Mouse (Mus musculus) limb, embryonic 11.5 days (tissue): ENCODE results near the gene Mip. TPM values are rescaled to one million over a fixed set of nuclear protein-coding genes. Genes with fewer than 3 reads are reported as not detected.
"Not testable (repeated sequence)": the region's sequence is repeated elsewhere in the genome, so short reads cannot be mapped to it uniquely, and the experiment has no call there.

Experiments used
- ATAC-seq: fragments of 200-750 bp; cut with Nextera tagmentation; 2 replicates; pipeline ENCODE4 v1.8.0; 2017; ENCODE audit warnings: low read depth; ENCODE audit not compliant: insufficient number of reproducible peaks, low FRiP score, low TSS enrichment
- DNase-seq: peaks from one replicate; pipeline ENCODE4 v3.0.0-alpha.2; 2015; ENCODE audit warnings: low spot score
- H3K27ac ChIP-seq: fragments of 300-500 bp; sonication (generic); replicated peaks from 2 replicates; pipeline ENCODE4 v1.5.1; 2014; ENCODE audit warnings: low read depth, mild to moderate bottlenecking, low read length
- H3K27me3 ChIP-seq: fragments of 300-500 bp; sonication (generic); 2 replicates; pipeline ENCODE4 v1.6.1; 2014; ENCODE audit warnings: mild to moderate bottlenecking, low read length, mixed read lengths; ENCODE audit not compliant: control insufficient read depth, insufficient read depth
- H3K36me3 ChIP-seq: fragments of 300-500 bp; sonication (generic); 2 replicates; pipeline ENCODE4 v1.6.1; 2014; ENCODE audit warnings: mild to moderate bottlenecking, low read length, moderate library complexity, mixed read lengths; ENCODE audit not compliant: control insufficient read depth, insufficient read depth
- H3K4me1 ChIP-seq: fragments of 300-500 bp; sonication (generic); 2 replicates; pipeline ENCODE4 v1.6.1; 2014; ENCODE audit warnings: low read length, mixed read lengths; ENCODE audit not compliant: control insufficient read depth, insufficient read depth
- H3K4me2 ChIP-seq: fragments of 300-500 bp; sonication (generic); 2 replicates; pipeline ENCODE4 v1.6.1; 2014; ENCODE audit warnings: low read depth, mild to moderate bottlenecking, moderate library complexity; ENCODE audit not compliant: severe bottlenecking
- H3K4me3 ChIP-seq: fragments of 300-500 bp; sonication (generic); 2 replicates; pipeline ENCODE4 v1.5.1; 2014; ENCODE audit warnings: low read depth, low read length
- H3K9ac ChIP-seq: fragments of 300-500 bp; sonication (generic); 2 replicates; pipeline ENCODE4 v1.6.1; 2014; ENCODE audit warnings: mild to moderate bottlenecking, low read length
- H3K9me3 ChIP-seq: fragments of 300-500 bp; sonication (generic); 2 replicates; pipeline ENCODE4 v1.6.1; 2016; ENCODE audit warnings: low read length; ENCODE audit not compliant: control insufficient read depth
- WGBS: fragments of 180-500 bp; shearing (Covaris S2); extraction: QIAGEN DNeasy Blood & Tissue Kit; methylation state at CpG from one replicate; pipeline ENCODE4 v1.1.7; 2014; 5-methylcytosine and 5-hydroxymethylcytosine counted together
- polyA plus RNA-seq: library from polyadenylated mRNA; unstranded; fragments of >200 nt; fragmentation: Nextera tagmentation; extraction: Ambion mirVana; gene quantifications from 2 replicates; pipeline ENCODE4 v1.2.1, GENCODE M21; 2014

Gene Mip
- polyA plus RNA-seq, 1 experiment from 2014 or later = 0.32 TPM

DNA sequence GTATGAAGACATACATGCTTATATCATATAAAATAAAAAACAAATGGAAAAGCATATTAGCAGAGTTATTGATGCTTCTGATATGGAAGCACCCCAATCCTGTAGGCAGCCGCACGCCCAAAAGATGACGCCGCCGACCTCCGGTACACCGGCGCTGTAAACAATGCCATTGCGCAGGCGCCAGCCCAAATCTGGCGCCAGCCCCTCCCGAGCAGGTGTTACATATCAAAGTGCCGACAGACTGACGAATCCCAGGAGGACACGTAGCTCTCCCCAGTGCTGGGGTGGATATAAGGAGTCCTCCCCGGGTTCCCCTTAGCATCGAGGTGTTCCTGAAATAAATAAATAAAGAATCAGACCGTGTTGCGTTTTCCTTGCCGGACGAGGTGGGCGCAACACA is 36.7 kb downstream of the Mip start:
- no peak overlapping the region for H3K4me2 ChIP-seq
- no peak for ATAC-seq
- no peaks in the 10 kb centered on the region for H3K9me3 ChIP-seq
- no peak overlapping the region for H3K9ac ChIP-seq
- no peak overlapping the region for H3K27ac ChIP-seq
- no peak overlapping the region for H3K4me3 ChIP-seq
- 80% methylated on average over 22 of the region's 22 CpGs for WGBS
- no peak for DNase-seq
- H3K4me1 ChIP-seq = no peaks in the 10 kb centered on the region
- no peaks in the 10 kb centered on the region for H3K27me3 ChIP-seq
- H3K36me3 ChIP-seq = no peaks in the 10 kb centered on the region

DNA sequence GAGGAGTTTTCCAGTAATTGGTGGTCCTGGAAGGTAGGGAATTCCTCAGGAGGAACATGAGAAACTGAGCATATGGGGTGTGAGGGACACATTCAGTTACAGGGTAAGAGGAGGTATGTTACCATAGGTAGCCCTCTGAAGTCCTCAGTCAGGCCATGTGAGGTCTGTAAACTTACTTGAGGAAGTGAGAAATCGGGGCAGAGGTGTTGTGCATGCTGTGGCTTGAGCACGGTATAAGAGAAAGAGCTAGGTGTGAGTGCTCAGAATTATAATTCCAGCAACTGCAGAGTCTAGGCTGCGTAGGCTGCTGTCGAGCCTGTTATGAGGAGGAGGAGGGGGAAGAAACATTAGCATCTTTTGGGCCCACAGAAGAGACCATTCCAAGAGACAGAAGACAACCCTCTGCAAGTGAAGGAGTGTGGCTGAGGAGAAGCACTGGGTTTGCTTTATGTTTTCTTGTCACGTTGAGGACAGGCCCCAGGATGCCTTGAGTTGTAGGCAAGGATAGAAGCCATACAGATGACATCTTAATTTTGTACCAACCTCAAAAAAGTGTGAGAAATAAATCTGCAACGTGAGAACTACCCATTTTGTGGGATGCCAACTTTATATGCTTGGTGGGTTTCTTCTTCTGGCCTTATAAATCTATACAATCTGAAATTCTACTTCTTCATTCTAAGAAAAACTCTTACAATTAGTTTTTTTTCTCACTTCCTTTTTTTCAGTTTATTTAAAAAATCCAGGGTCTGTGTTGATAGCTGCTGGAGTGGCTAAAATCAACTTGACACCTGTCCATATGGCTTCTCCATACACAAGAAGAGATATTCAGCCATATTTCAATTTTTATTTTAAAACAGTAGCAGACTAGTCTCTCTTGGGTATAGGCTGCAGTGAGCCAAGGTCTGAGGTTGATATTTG is 38.0 kb downstream of the Mip start:
- Histone ChIP-seq H3K27me3 (no peaks in the 10 kb centered on the region), H3K9ac (no peak overlapping the region), H3K36me3 (no peaks in the 10 kb centered on the region), H3K4me2 (no peak overlapping the region), H3K4me3 (no peak overlapping the region), H3K4me1 (no peaks in the 10 kb centered on the region), H3K9me3 (no peaks in the 10 kb centered on the region), H3K27ac (no peak overlapping the region)
- WGBS = 80% methylated on average over 6 of the region's 6 CpGs
- no peak for ATAC-seq
- DNase-seq = no peak

DNA sequence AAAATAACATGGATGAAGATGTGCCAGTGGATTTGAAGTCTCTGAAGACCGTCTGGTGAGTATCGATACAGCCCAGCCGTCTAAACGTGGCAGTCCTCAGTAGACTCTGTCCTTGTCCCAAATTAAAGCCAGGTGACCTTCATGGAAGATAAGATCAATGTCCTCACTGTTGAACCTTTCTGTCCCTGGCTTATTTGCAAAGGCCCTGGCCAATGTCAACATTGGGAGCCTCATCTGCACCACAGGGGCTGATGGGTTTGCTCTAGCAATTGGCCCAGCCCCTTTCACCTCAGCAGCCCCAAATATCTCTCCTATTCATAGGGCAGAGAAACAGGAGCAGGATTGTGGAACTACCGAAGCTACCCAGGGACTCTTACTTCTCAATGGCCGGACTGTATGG is 42.7 kb downstream of the Mip start, which contains the start of gene Apof:
Gene Apof (plus strand): TSS at position 301 of the 400 bp plus-strand sequence.
- DNase-seq (no peak), ATAC-seq (no peak)
- Histone ChIP-seq H3K27me3 (no peaks in the 10 kb centered on the region), H3K9ac (no peak within 1 kb of the TSS), H3K9me3 (no peaks in the 10 kb centered on the region), H3K4me3 (no peak within 1 kb of the TSS), H3K27ac (no peak within 1 kb of the TSS), H3K4me1 (no peaks in the 10 kb centered on the region), H3K36me3 (no peaks in the 10 kb centered on the region), H3K4me2 (no peak within 1 kb of the TSS)
- 76% methylated on average over 6 of the region's 6 CpGs for WGBS

DNA sequence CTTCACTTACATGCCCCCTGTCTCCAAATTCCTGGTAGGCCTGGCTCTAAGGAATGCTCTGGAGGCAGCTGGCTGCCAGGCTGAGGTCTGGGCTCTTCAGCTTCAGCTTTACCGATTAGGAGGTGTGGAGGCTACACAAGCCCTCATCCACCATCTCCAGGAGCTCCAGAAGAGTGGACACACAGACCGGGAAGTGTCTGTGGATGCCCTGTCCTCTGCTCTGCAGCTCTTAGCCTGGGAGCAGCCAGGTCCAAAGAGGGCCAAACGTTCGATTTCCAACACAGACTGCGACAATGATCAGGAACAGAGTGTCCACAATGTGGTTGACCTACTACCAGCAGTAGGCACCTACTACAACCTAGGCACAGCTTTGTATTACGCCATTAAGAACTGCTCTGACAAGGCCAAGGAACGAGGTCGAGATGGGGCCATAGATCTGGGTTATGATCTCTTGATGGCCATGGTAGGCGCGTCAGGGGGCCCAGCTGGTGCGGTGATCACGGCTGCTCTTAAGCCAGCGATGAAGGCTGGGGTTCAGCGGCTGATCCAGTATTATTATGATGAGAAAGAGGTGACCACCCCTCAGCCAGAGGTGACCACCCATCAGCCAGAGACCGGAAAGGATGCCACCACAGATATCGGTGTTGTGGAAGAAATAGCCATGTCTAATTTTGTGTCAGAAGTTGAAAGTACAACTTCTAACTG is 43.7 kb downstream of the Mip start:
- 89% methylated on average over 16 of the region's 16 CpGs for WGBS
- Histone ChIP-seq H3K27ac (no peak overlapping the region), H3K27me3 (no peaks in the 10 kb centered on the region), H3K36me3 (no peaks in the 10 kb centered on the region), H3K4me3 (no peak overlapping the region), H3K9me3 (no peaks in the 10 kb centered on the region), H3K9ac (no peak overlapping the region), H3K4me1 (no peaks in the 10 kb centered on the region), H3K4me2 (no peak overlapping the region)
- DNase-seq (no peak), ATAC-seq (no peak)

DNA sequence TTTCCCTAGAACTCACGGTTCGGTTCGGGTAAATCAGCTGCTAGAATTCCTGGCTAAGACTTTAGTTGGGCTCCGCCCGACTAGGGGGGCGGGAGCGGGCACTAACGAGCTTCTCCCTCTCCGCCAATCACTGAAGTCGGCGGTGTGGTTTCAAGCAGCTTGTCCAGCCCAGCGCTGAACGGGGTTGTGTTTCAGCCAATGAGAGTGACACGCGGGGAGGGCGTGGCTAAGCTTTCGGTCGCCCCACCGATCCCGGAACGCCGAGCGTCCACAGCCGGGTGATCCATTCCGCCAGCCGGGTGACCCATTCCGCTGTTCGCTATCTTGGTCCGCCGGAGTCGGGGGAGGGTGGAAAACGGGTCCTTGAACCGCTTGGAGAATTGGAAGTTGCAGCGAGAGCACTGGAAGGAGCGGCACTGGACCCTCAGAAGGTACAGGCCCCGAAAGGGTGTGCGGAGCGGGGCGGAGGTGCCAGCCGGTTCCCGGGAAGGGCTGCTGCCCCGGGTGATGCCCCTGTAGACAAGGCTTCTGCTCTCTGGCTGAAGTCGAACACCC is 44.7 kb downstream of the Mip start, which contains the start of gene Stat2:
Gene Stat2 (plus strand): TSS at position 273 of the 555 bp plus-strand sequence.
- H3K36me3 ChIP-seq = no peaks in the 10 kb centered on the region
- peak within 1 kb of the TSS; percentile 75 for H3K9ac ChIP-seq
- H3K4me3 ChIP-seq = peak within 1 kb of the TSS; percentile 69
- peak within 1 kb of the TSS; percentile 57 for H3K4me2 ChIP-seq
- peak; percentile 96 for DNase-seq
- H3K9me3 ChIP-seq = no peaks in the 10 kb centered on the region
- H3K27me3 ChIP-seq = no peaks in the 10 kb centered on the region
- no peaks in the 10 kb centered on the region for H3K4me1 ChIP-seq
- WGBS = under 1% methylated on average over 43 of the region's 43 CpGs
- ATAC-seq = peak; percentile 96
- H3K27ac ChIP-seq = peak within 1 kb of the TSS; percentile 23; the same call in 1 of the 2 replicates

- ATAC-seq = no peak
- H3K9me3 ChIP-seq = no peaks in the 10 kb centered on the region
- 41% methylated on average over 7 of the region's 7 CpGs for WGBS
Measured at GRCm38 (mm10) chr10:128270866-128271265, 45.2 kb downstream of the Mip start.

GRCm38 (mm10) chr10:128271883-128272282 is 46.2 kb downstream of the Mip start:
- H3K27ac ChIP-seq = no peak overlapping the region
- H3K4me1 ChIP-seq = no peaks in the 10 kb centered on the region
- no peak overlapping the region for H3K9ac ChIP-seq
- H3K27me3 ChIP-seq = no peaks in the 10 kb centered on the region
- no peak overlapping the region for H3K4me3 ChIP-seq
- peaks cover 3% of the 10 kb centered on the region; the same call in 1 of the 2 replicates for H3K36me3 ChIP-seq
- ATAC-seq (no peak), DNase-seq (no peak)
- H3K9me3 ChIP-seq = no peaks in the 10 kb centered on the region
- H3K4me2 ChIP-seq = no peak overlapping the region
- WGBS = 77% methylated on average over 2 of the region's 2 CpGs

More at GRCm38 (mm10) chr10:128270866-128271265, 45.2 kb downstream of the Mip start:
- DNase-seq = no peak
- no peaks in the 10 kb centered on the region for H3K27me3 ChIP-seq
- H3K4me2 ChIP-seq = peak overlapping the region; percentile 57
- H3K9ac ChIP-seq = peak overlapping the region; percentile 75
- peak overlapping the region; percentile 23; the same call in 1 of the 2 replicates for H3K27ac ChIP-seq
- no peaks in the 10 kb centered on the region for H3K4me1 ChIP-seq
- no peaks in the 10 kb centered on the region for H3K36me3 ChIP-seq
- H3K4me3 ChIP-seq = peak overlapping the region; percentile 69

- H3K9ac ChIP-seq, H3K4me3 ChIP-seq, H3K4me2 ChIP-seq, H3K36me3 ChIP-seq, H3K27ac ChIP-seq, DNase-seq, H3K27me3 ChIP-seq, H3K4me1 ChIP-seq, H3K9me3 ChIP-seq, ATAC-seq: not testable (repeated sequence)
- 92% methylated on average over 4 of the region's 7 CpGs for WGBS
Measured at GRCm38 (mm10) chr10:128272819-128273439, 47.3 kb downstream of the Mip start.
